Mouse (Mus musculus): Measurements from ENCODE around the gene Hcn4.

GRCm38 (mm10) chr9:58774761-58775160 is 48.5 kb upstream of the Hcn4 start:
- TF ChIP-seq EP300 (IDR thresholded peaks at IDR 0.05; ENCODE audit: insufficient read depth, low read depth, low read length) (no peak), POLR2A (IDR thresholded peaks at IDR 0.05; ENCODE audit: insufficient read depth, low read depth, low read length) (no peak)
